Mouse (Mus musculus) cerebellum, postnatal 14 days (tissue): Measurements from ENCODE around the gene Spin2f.
"Not testable (repeated sequence)": the region's sequence is repeated elsewhere in the genome, so short reads cannot be mapped to it uniquely, and the experiment has no call there.

Experiments used
- DNase-seq, 2 experiments: peaks; one replicate each; pipeline ENCODE4 v3.0.0; 2021; ENCODE audit warnings: mixed read lengths in 2 of 2

Spin2f gene

DNA sequence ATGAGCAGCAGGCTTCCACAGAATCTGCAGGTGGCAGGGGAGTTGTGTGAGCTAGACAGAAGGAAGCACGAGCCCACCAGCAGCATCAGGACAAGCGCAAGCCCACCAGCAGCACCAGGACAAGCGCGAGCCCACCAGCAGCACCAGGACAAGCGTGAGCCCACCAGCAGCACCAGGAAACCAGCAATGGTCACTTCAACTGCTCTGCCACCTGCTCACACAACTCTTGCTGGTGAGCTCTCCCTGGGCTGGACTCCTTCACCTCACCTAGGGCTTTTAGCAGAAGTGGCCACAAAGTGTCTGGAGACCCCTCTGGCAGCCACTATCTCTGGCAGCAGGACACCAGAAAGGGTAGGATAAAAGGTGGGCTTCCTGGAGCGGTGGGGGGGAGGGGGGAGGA is at the start of gene Spin2f:
Spin2f (plus strand) TSS at position 301 of the 400 bp plus-strand sequence.
- DNase-seq = not testable (repeated sequence)

- DNase-seq = not testable (repeated sequence)
Observed at GRCm38 (mm10) chrX:31212136-31212535, 41.6 kb upstream of the Spin2f start.

DNA sequence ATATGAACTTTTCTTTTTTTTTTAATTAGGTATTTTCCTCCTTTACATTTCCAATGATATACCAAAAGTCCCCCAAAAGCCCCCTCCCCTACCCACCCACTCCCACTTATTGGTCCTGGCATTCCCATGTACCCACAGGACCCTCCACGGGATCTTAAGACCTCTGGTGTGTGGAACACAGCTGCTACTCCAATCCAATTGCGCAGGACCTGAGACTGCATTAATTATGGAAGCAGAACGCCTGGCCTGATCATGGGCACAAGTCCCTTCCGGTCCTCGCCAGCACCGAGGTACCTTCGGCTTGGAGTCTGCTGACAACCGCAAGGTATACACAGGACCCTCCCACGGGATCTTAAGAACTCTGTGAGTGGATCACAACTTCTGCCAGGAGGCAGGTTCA is 30.2 kb upstream of the Spin2f start:
- not testable (repeated sequence) for DNase-seq

- DNase-seq = not testable (repeated sequence)
Observed at GRCm38 (mm10) chrX:31235088-31235487, 18.6 kb upstream of the Spin2f start.

GRCm38 (mm10) chrX:31241754-31242153 is 11.9 kb upstream of the Spin2f start:
- not testable (repeated sequence) for DNase-seq
